10 mouse cellular contexts compared by ENCODE assay signal in the genomic region with DNA sequence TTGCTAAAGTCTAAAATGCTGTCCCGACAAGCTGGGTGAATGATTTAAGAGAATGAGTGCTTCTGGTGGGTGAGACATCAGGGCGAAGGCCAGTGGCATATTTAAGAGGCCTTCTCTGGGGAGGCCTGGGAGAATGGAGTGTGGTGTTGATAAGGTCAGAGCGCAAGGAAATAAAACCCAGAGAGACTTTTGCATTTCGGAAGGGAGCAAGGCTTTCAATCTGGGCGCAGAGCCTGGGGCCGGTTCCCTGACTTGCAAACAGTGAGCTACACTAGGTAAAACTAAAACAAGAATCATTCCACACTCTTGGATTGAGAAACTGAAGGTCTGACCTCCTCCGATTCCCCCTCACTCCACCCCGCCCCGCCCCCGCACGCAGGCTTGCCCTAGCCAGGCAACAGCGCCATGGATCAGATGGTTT. TPM values are rescaled to one million over a fixed set of nuclear protein-coding genes. Genes with fewer than 3 reads are reported as not detected.
DNase-seq lines count a peak whose midpoint lies in the region; ATAC-seq and TF ChIP-seq lines count a peak whose summit lies in the region.
"Had no signal": no experiment of that assay in that cellular context is flagged by ENCODE, and none has a peak within 500 bp of the region (broad histone marks: within the 10 kb centered on the region; RNA-seq: fewer than 3 reads in every experiment).

No protein-coding gene starts in this region.

- H3K4me3 ChIP-seq in lung, embryonic 16.5 days (ENCODE audit: low read length) = no peak overlapping the region
- no peak overlapping the region for H3K4me3 ChIP-seq in heart, embryonic 14.5 days (ENCODE audit: control insufficient read depth in 1 of 2, insufficient read depth in 1 of 2, low read depth in 1 of 2, low read length in 2 of 2)
- no peak overlapping the region for H3K4me3 ChIP-seq in kidney, embryonic 16.5 days (ENCODE audit: low read length)
- no peak overlapping the region for H3K4me3 ChIP-seq in liver, postnatal 0 days (ENCODE audit: low read depth, low read length)
- H3K4me3 ChIP-seq in hindbrain, embryonic 16.5 days (ENCODE audit: low read length) = no peak overlapping the region

- DNase-seq in lung, postnatal 25 days (ENCODE audit: low spot score) = no peak
- DNase-seq in liver, postnatal 0 days = no peak
- no peak for DNase-seq in neural tube, embryonic 10.5 days (ENCODE audit: extremely low spot score, low spot score)
- no peak for DNase-seq in ovary, postnatal 10 days (ENCODE audit: low spot score)

- H3K9me3 ChIP-seq in lung, embryonic 16.5 days (ENCODE audit: control insufficient read depth, low read length) = peaks cover 9% of the 10 kb centered on the region
- H3K9me3 ChIP-seq in heart, embryonic 14.5 days (ENCODE audit: control insufficient read depth, low read length) = peaks cover 7% of the 10 kb centered on the region
- peaks cover 8% of the 10 kb centered on the region for H3K9me3 ChIP-seq in kidney, embryonic 16.5 days (ENCODE audit: low read length)
- H3K9me3 ChIP-seq in liver, postnatal 0 days (ENCODE audit: low read length) = peaks cover 7% of the 10 kb centered on the region
- peaks cover 7% of the 10 kb centered on the region; the same call in 1 of the 2 replicates for H3K9me3 ChIP-seq in hindbrain, embryonic 16.5 days (ENCODE audit: control insufficient read depth, low read length)

- no peaks in the 10 kb centered on the region for H3K27me3 ChIP-seq in lung, embryonic 16.5 days (ENCODE audit: control insufficient read depth, insufficient read depth, low read depth, low read length)
- no peaks in the 10 kb centered on the region for H3K27me3 ChIP-seq in heart, embryonic 14.5 days (ENCODE audit: control insufficient read depth, insufficient read depth, low read length)
- H3K27me3 ChIP-seq in kidney, embryonic 16.5 days (ENCODE audit: insufficient read depth, low read length) = no peaks in the 10 kb centered on the region
- H3K27me3 ChIP-seq in liver, postnatal 0 days (ENCODE audit: insufficient read depth, low read length) = no peaks in the 10 kb centered on the region
- no peaks in the 10 kb centered on the region for H3K27me3 ChIP-seq in hindbrain, embryonic 16.5 days (replicated peaks; ENCODE audit: control insufficient read depth, insufficient read depth, low read length)

- H3K4me2 ChIP-seq in lung, embryonic 16.5 days (ENCODE audit: low read depth, low read length) = no peak overlapping the region; the same call in 1 of the 2 replicates
- H3K4me2 ChIP-seq in heart, embryonic 14.5 days (ENCODE audit: low read length) = peak overlapping the region; percentile 50
- peak overlapping the region; percentile 29; the same call in 1 of the 2 replicates for H3K4me2 ChIP-seq in kidney, embryonic 16.5 days (replicated peaks; ENCODE audit: low read depth, low read length)
- H3K4me2 ChIP-seq in liver, postnatal 0 days (ENCODE audit: low read depth, low read length) = peak overlapping the region; percentile 19; the same call in 1 of the 2 replicates
- no peak overlapping the region for H3K4me2 ChIP-seq in hindbrain, embryonic 16.5 days (ENCODE audit: low read length)

- TF ChIP-seq CTCF in liver, postnatal 0 days (IDR thresholded peaks at IDR 0.05; ENCODE audit: low read depth) = no peak

- ATAC-seq in lung, embryonic 16.5 days (ENCODE audit: low read depth) = no peak
- ATAC-seq in heart, embryonic 14.5 days (ENCODE audit: insufficient number of reproducible peaks, insufficient read depth, low FRiP score, low read depth) = no peak
- peak; percentile 28; the same call in 1 of the 2 replicates for ATAC-seq in kidney, embryonic 16.5 days (ENCODE audit: low FRiP score, low TSS enrichment)
- no peak for ATAC-seq in liver, postnatal 0 days
- ATAC-seq in hindbrain, embryonic 16.5 days = no peak

- no peaks in the 10 kb centered on the region for H3K36me3 ChIP-seq in lung, embryonic 16.5 days (ENCODE audit: control insufficient read depth, insufficient read depth, low read length)
- H3K36me3 ChIP-seq in heart, embryonic 14.5 days (ENCODE audit: control insufficient read depth, insufficient read depth, low read length) = no peaks in the 10 kb centered on the region
- H3K36me3 ChIP-seq in kidney, embryonic 16.5 days (ENCODE audit: insufficient read depth, low read length) = 0 out of 2 replicates have a peak, but pooled peaks cover 6% of the 10 kb centered on the region
- H3K36me3 ChIP-seq in liver, postnatal 0 days (replicated peaks; ENCODE audit: insufficient read depth, low read length) = no peaks in the 10 kb centered on the region
- H3K36me3 ChIP-seq in hindbrain, embryonic 16.5 days (ENCODE audit: control insufficient read depth, insufficient read depth, low read length) = no peaks in the 10 kb centered on the region
- H3K36me3 ChIP-seq: G1E had no signal

- 53% methylated on average over 12 of the region's 12 CpGs for WGBS in lung, embryonic 16.5 days
- WGBS in heart, embryonic 14.5 days = 36% methylated on average over 12 of the region's 12 CpGs
- 28% methylated on average over 12 of the region's 12 CpGs for WGBS in kidney, embryonic 16.5 days
- WGBS in liver, postnatal 0 days (ENCODE audit: insufficient replicate concordance) = 73% methylated on average over 12 of the region's 12 CpGs
- WGBS in hindbrain, embryonic 16.5 days = 84% methylated on average over 12 of the region's 12 CpGs

- peak overlapping the region; percentile 39 for H3K27ac ChIP-seq in lung, embryonic 16.5 days (ENCODE audit: low read length)
- peak overlapping the region; percentile 71 to 80 for H3K27ac ChIP-seq in heart, embryonic 14.5 days (replicated peaks in 1 of 2; ENCODE audit: control insufficient read depth in 1 of 2, insufficient read depth in 1 of 2, low read depth in 2 of 2, low read length in 2 of 2)
- H3K27ac ChIP-seq in kidney, embryonic 16.5 days (ENCODE audit: low read length) = peak overlapping the region; percentile 86
- peak overlapping the region; percentile 56 for H3K27ac ChIP-seq in liver, postnatal 0 days (ENCODE audit: low read depth)
- no peak overlapping the region for H3K27ac ChIP-seq in hindbrain, embryonic 16.5 days (ENCODE audit: low read depth, low read length)

- peak overlapping the region; percentile 35; the same call in 1 of the 2 replicates for H3K9ac ChIP-seq in lung, embryonic 16.5 days (ENCODE audit: low read length)
- peak overlapping the region; percentile 57 for H3K9ac ChIP-seq in heart, embryonic 14.5 days (ENCODE audit: low read length)
- peak overlapping the region; percentile 45; the same call in 1 of the 2 replicates for H3K9ac ChIP-seq in kidney, embryonic 16.5 days (replicated peaks; ENCODE audit: low read length)
- no peak overlapping the region for H3K9ac ChIP-seq in liver, postnatal 0 days (replicated peaks)
- H3K9ac ChIP-seq in hindbrain, embryonic 16.5 days (ENCODE audit: low read depth, low read length) = no peak overlapping the region

- no peak for TF ChIP-seq EP300 in liver, postnatal 0 days (IDR thresholded peaks at IDR 0.05; ENCODE audit: low read depth)

- peaks cover 10% of the 10 kb centered on the region for H3K4me1 ChIP-seq in lung, embryonic 16.5 days (replicated peaks; ENCODE audit: control insufficient read depth, insufficient read depth, low read length)
- H3K4me1 ChIP-seq in heart, embryonic 14.5 days (ENCODE audit: control insufficient read depth in 2 of 2, insufficient read depth in 2 of 2, low read length in 2 of 2) = peaks cover 13 to 25% of the 10 kb centered on the region in 2 experiments
- peaks cover 31% of the 10 kb centered on the region for H3K4me1 ChIP-seq in kidney, embryonic 16.5 days (ENCODE audit: insufficient read depth, low read length)
- peaks cover 3% of the 10 kb centered on the region; the same call in 1 of the 2 replicates for H3K4me1 ChIP-seq in liver, postnatal 0 days (ENCODE audit: insufficient read depth)
- peaks cover 10% of the 10 kb centered on the region for H3K4me1 ChIP-seq in hindbrain, embryonic 16.5 days (ENCODE audit: control insufficient read depth, insufficient read depth, low read depth, low read length)

RNA-seq across cellular contexts. Expression of gene Gm42791, which starts 4.0 kb away (rescaled TPM):
- polyA plus RNA-seq in lung, embryonic 16.5 days (2015; fragmentation: Nextera tagmentation; extraction: Ambion mirVana) = 0.94 and 1.3 TPM in 2 replicates
- polyA plus RNA-seq in heart, embryonic 14.5 days (2014; fragmentation: Nextera tagmentation; extraction: Ambion mirVana) = 1.4 TPM in 1 of 2 replicates, not detected in the other
- polyA plus RNA-seq in kidney, embryonic 16.5 days (2015; fragmentation: Nextera tagmentation; extraction: Ambion mirVana) = 0.42 TPM in 1 of 2 replicates, not detected in the other
- polyA plus RNA-seq in liver, postnatal 0 days (2015; fragmentation: Nextera tagmentation; extraction: Ambion mirVana) = 0.42 TPM in 1 of 2 replicates, not detected in the other
- polyA plus RNA-seq in hindbrain, embryonic 16.5 days (2015; fragmentation: Nextera tagmentation; extraction: Ambion mirVana) = 3.9 and 5.3 TPM in 2 replicates
- polyA plus RNA-seq: embryonic facial prominence, embryonic 11.5 days; G1E had no signal

Comparison
In these comparisons a context has a peak if more than half of its experiments do, and no peak if none do; other contexts are left out.
1. H3K4me2 ChIP-seq: peak in heart, embryonic 14.5 days (single experiment), kidney, embryonic 16.5 days (single experiment) and liver, postnatal 0 days (single experiment); none in lung, embryonic 16.5 days (single experiment) and hindbrain, embryonic 16.5 days (single experiment).
2. H3K9ac ChIP-seq: peak in lung, embryonic 16.5 days (single experiment), heart, embryonic 14.5 days (single experiment) and kidney, embryonic 16.5 days (single experiment); none in liver, postnatal 0 days (single experiment) and hindbrain, embryonic 16.5 days (single experiment).